Comparison of ENCODE assay signal across 20 mouse cellular contexts in genomic region chr15:97646426-97646825, GRCm38 (mm10). TPM values are rescaled to one million over a fixed set of nuclear protein-coding genes. Genes with fewer than 3 reads are reported as not detected.
DNase-seq lines count a peak whose midpoint lies in the region; ATAC-seq and TF ChIP-seq lines count a peak whose summit lies in the region.
"Had no signal": no experiment of that assay in that cellular context is flagged by ENCODE, and none has a peak within 500 bp of the region (broad histone marks: within the 10 kb centered on the region; RNA-seq: fewer than 3 reads in every experiment).

No protein-coding gene starts in this region.

- no peak for TF ChIP-seq POLR2A in brain, embryonic 14.5 days (IDR thresholded peaks at IDR 0.05; ENCODE audit: borderline replicate concordance, extremely low read depth, insufficient read depth, insufficient read length, poor library complexity, severe bottlenecking)

- H3K27me3 ChIP-seq in hindbrain, embryonic 13.5 days, result no peaks in the 10 kb centered on the region
- H3K27me3 ChIP-seq in hindbrain, embryonic 11.5 days (ENCODE audit: control insufficient read depth, insufficient read depth, low read length), result no peaks in the 10 kb centered on the region
- no peaks in the 10 kb centered on the region for H3K27me3 ChIP-seq in midbrain, embryonic 14.5 days (ENCODE audit: control insufficient read depth, insufficient read depth, low read length)
- no peaks in the 10 kb centered on the region for H3K27me3 ChIP-seq in midbrain, embryonic 13.5 days
- H3K27me3 ChIP-seq: embryonic facial prominence, embryonic 13.5 days; forebrain, embryonic 13.5 days; intestine, embryonic 15.5 days had no signal

- no peak overlapping the region for H3K4me2 ChIP-seq in hindbrain, embryonic 13.5 days
- H3K4me2 ChIP-seq in hindbrain, embryonic 11.5 days (replicated peaks; ENCODE audit: low read depth, low read length), result no peak overlapping the region
- no peak overlapping the region for H3K4me2 ChIP-seq in midbrain, embryonic 14.5 days (ENCODE audit: low read length)
- H3K4me2 ChIP-seq in midbrain, embryonic 13.5 days (replicated peaks), result no peak overlapping the region
- H3K4me2 ChIP-seq: embryonic facial prominence, embryonic 13.5 days; forebrain, embryonic 13.5 days; intestine, embryonic 15.5 days had no signal

- peaks cover 13% of the 10 kb centered on the region for H3K4me1 ChIP-seq in hindbrain, embryonic 13.5 days (replicated peaks)
- no peaks in the 10 kb centered on the region for H3K4me1 ChIP-seq in hindbrain, embryonic 11.5 days (replicated peaks; ENCODE audit: control insufficient read depth, insufficient read depth, low read length)
- H3K4me1 ChIP-seq in midbrain, embryonic 14.5 days (ENCODE audit: control insufficient read depth, insufficient read depth, low read length), result peaks cover 7% of the 10 kb centered on the region
- H3K4me1 ChIP-seq in midbrain, embryonic 13.5 days (replicated peaks), result peaks cover 14% of the 10 kb centered on the region
- H3K4me1 ChIP-seq: embryonic facial prominence, embryonic 13.5 days; heart, embryonic 10.5 days; intestine, embryonic 15.5 days had no signal

- DNase-seq in hindbrain, embryonic 11.5 days (ENCODE audit: low spot score), result no peak
- peak; percentile 58 for DNase-seq in midbrain, embryonic 14.5 days
- peak; percentile 41 for DNase-seq in brain, embryonic 14.5 days (ENCODE audit: low read depth)
- DNase-seq in spleen, postnatal 10 days (ENCODE audit: low spot score in 2 of 2), result no peak
- DNase-seq: adrenal gland, adult 8-10 months; adrenal gland, postnatal 36 days; cerebellum, adult 11-12 months; cerebellum, adult 9-10 months; cerebellum, postnatal 25 days; forebrain, postnatal 0 days; gastrocnemius, postnatal 14 days; heart, postnatal 10 days; heart, postnatal 4 days had no signal

- WGBS in hindbrain, embryonic 13.5 days, result 47% methylated on average over 7 of the region's 7 CpGs
- 54% methylated on average over 7 of the region's 7 CpGs for WGBS in hindbrain, embryonic 11.5 days
- WGBS in midbrain, embryonic 14.5 days, result 31% methylated on average over 7 of the region's 7 CpGs
- 39% methylated on average over 7 of the region's 7 CpGs for WGBS in midbrain, embryonic 13.5 days

- TF ChIP-seq CTCF in brain, embryonic 14.5 days (IDR thresholded peaks at IDR 0.05; ENCODE audit: borderline replicate concordance, extremely low read depth, insufficient read depth, insufficient read length), result no peak

- no peak overlapping the region for H3K4me3 ChIP-seq in hindbrain, embryonic 13.5 days
- H3K4me3 ChIP-seq in hindbrain, embryonic 11.5 days (ENCODE audit: low read depth, low read length), result no peak overlapping the region
- H3K4me3 ChIP-seq in midbrain, embryonic 14.5 days (replicated peaks; ENCODE audit: low read depth, low read length), result no peak overlapping the region
- H3K4me3 ChIP-seq in midbrain, embryonic 13.5 days (replicated peaks), result no peak overlapping the region
- H3K4me3 ChIP-seq: embryonic facial prominence, embryonic 13.5 days; forebrain, embryonic 13.5 days; heart, embryonic 10.5 days; intestine, embryonic 15.5 days had no signal

- no peaks in the 10 kb centered on the region for H3K9me3 ChIP-seq in hindbrain, embryonic 13.5 days
- no peaks in the 10 kb centered on the region for H3K9me3 ChIP-seq in hindbrain, embryonic 11.5 days (ENCODE audit: control insufficient read depth, low read length)
- no peaks in the 10 kb centered on the region for H3K9me3 ChIP-seq in midbrain, embryonic 14.5 days (ENCODE audit: control insufficient read depth, low read length)
- no peaks in the 10 kb centered on the region for H3K9me3 ChIP-seq in midbrain, embryonic 13.5 days
- H3K9me3 ChIP-seq: embryonic facial prominence, embryonic 13.5 days; forebrain, embryonic 13.5 days; heart, embryonic 10.5 days; intestine, embryonic 15.5 days had no signal

- no peak for ATAC-seq in hindbrain, embryonic 13.5 days (ENCODE audit: low FRiP score)
- ATAC-seq in hindbrain, embryonic 11.5 days (ENCODE audit: low FRiP score), result no peak
- no peak for ATAC-seq in midbrain, embryonic 14.5 days (ENCODE audit: low FRiP score, low TSS enrichment)
- ATAC-seq in midbrain, embryonic 13.5 days, result no peak
- ATAC-seq in granulocyte monocyte progenitor cell, adult 5-6 weeks (replicated peaks; ENCODE audit: poor library complexity, severe bottlenecking), result no peak
- ATAC-seq: forebrain, embryonic 13.5 days; forebrain, postnatal 0 days; intestine, embryonic 15.5 days had no signal

- peak overlapping the region; percentile 14; the same call in 1 of the 2 replicates for H3K27ac ChIP-seq in hindbrain, embryonic 13.5 days
- no peak overlapping the region for H3K27ac ChIP-seq in hindbrain, embryonic 11.5 days (ENCODE audit: low read depth, low read length)
- peak overlapping the region; percentile 32; the same call in 1 of the 2 replicates for H3K27ac ChIP-seq in midbrain, embryonic 14.5 days (replicated peaks; ENCODE audit: low read depth, low read length)
- no peak overlapping the region for H3K27ac ChIP-seq in midbrain, embryonic 13.5 days
- H3K27ac ChIP-seq: embryonic facial prominence, embryonic 13.5 days; forebrain, embryonic 13.5 days; heart, embryonic 10.5 days; intestine, embryonic 15.5 days had no signal

- no peaks in the 10 kb centered on the region for H3K36me3 ChIP-seq in hindbrain, embryonic 13.5 days
- no peaks in the 10 kb centered on the region for H3K36me3 ChIP-seq in hindbrain, embryonic 11.5 days (ENCODE audit: control insufficient read depth, insufficient read depth, low read length)
- no peaks in the 10 kb centered on the region for H3K36me3 ChIP-seq in midbrain, embryonic 14.5 days (ENCODE audit: control insufficient read depth, insufficient read depth, low read length)
- no peaks in the 10 kb centered on the region for H3K36me3 ChIP-seq in midbrain, embryonic 13.5 days
- H3K36me3 ChIP-seq: embryonic facial prominence, embryonic 13.5 days; heart, embryonic 10.5 days; intestine, embryonic 15.5 days had no signal

- H3K9ac ChIP-seq in hindbrain, embryonic 13.5 days, result no peak overlapping the region
- H3K9ac ChIP-seq in hindbrain, embryonic 11.5 days (ENCODE audit: low read depth, low read length), result no peak overlapping the region
- no peak overlapping the region for H3K9ac ChIP-seq in midbrain, embryonic 14.5 days (replicated peaks; ENCODE audit: low read length)
- H3K9ac ChIP-seq in midbrain, embryonic 13.5 days (replicated peaks), result no peak overlapping the region
- H3K9ac ChIP-seq: embryonic facial prominence, embryonic 13.5 days; forebrain, embryonic 13.5 days; forebrain, postnatal 0 days; intestine, embryonic 15.5 days had no signal

RNA-seq across cellular contexts. Expression of gene Rpap3, which starts 59.2 kb away (rescaled TPM):
- 35.6 TPM in 2 replicates for polyA plus RNA-seq in hindbrain, embryonic 13.5 days (2015; fragmentation: Nextera tagmentation; extraction: Ambion mirVana)
- polyA plus RNA-seq in hindbrain, embryonic 11.5 days (2014; fragmentation: Nextera tagmentation; extraction: Ambion mirVana), result 44.1 and 49.2 TPM in 2 replicates
- 45.5 and 50.3 TPM in 2 replicates for polyA plus RNA-seq in midbrain, embryonic 14.5 days (2014; fragmentation: Nextera tagmentation; extraction: Ambion mirVana)
- polyA plus RNA-seq in midbrain, embryonic 13.5 days (2015; fragmentation: Nextera tagmentation; extraction: Ambion mirVana), result 32.8 and 37.0 TPM in 2 replicates
- polyA plus RNA-seq in brain, embryonic 14.5 days (2012; rRNA removed), result 22.4 and 26.0 TPM in 2 replicates
- 25.7 and 31.1 TPM in 2 replicates for total RNA-seq in granulocyte monocyte progenitor cell, adult 5-6 weeks (2014; fragmentation: Nextera tagmentation)
- 33.2 and 46.7 TPM in 2 replicates for total RNA-seq in granulocyte monocyte progenitor cell, adult 5-6 weeks (2017)

Comparison
In these comparisons a context has a peak if more than half of its experiments do, and no peak if none do; other contexts are left out.
1. H3K27ac ChIP-seq: peak in hindbrain, embryonic 13.5 days (single experiment) and midbrain, embryonic 14.5 days (single experiment); none in hindbrain, embryonic 11.5 days (single experiment) and midbrain, embryonic 13.5 days (single experiment).
2. DNase-seq: peak in midbrain, embryonic 14.5 days (single experiment) and brain, embryonic 14.5 days (single experiment); none in hindbrain, embryonic 11.5 days (single experiment) and spleen, postnatal 10 days (0 of 2).